Mouse (Mus musculus) thymus, adult 2 months (tissue): ENCODE data around the gene Hivep1. TPM values are rescaled to one million over a fixed set of nuclear protein-coding genes. Genes with fewer than 3 reads are reported as not detected.

Experiments
- DNase-seq: peaks from one replicate; pipeline ENCODE4 v3.0.0; 2021
- H3K27ac ChIP-seq: fragments of 200-500 bp; 2 replicates; pipeline ENCODE4 v1.5.1; 2012; ENCODE audit warnings: low read length, control low read depth; ENCODE audit not compliant: control insufficient read depth, insufficient read depth
- H3K27me3 ChIP-seq: fragments of 200-500 bp; 2 replicates; pipeline ENCODE4 v1.6.1; 2012; ENCODE audit warnings: mild to moderate bottlenecking, low read length, moderate library complexity, mixed read lengths; ENCODE audit not compliant: control insufficient read depth, insufficient read depth
- H3K36me3 ChIP-seq: fragments of 200-500 bp; 2 replicates; pipeline ENCODE4 v1.6.1; 2012; ENCODE audit warnings: mild to moderate bottlenecking, low read length, moderate library complexity; ENCODE audit not compliant: control insufficient read depth, insufficient read depth
- H3K4me1 ChIP-seq: fragments of 200-500 bp; replicated peaks from 2 replicates; pipeline ENCODE4 v1.6.1; 2012; ENCODE audit warnings: low read length; ENCODE audit not compliant: control insufficient read depth, insufficient read depth
- H3K4me3 ChIP-seq: fragments of 200-500 bp; 2 replicates; pipeline ENCODE4 v1.5.1; 2012; ENCODE audit warnings: mild to moderate bottlenecking, low read length, control low read depth, moderate library complexity; ENCODE audit not compliant: control insufficient read depth, insufficient read depth
- CTCF ChIP-seq: fragments of 200-500 bp; IDR thresholded peaks from 2 replicates; pipeline ENCODE4 v1.5.1; 2012; ENCODE audit warnings: mild to moderate bottlenecking, control low read depth, low read length, moderate library complexity, borderline replicate concordance; ENCODE audit not compliant: control insufficient read depth, poor library complexity, insufficient read depth; ENCODE audit errors: extremely low read depth
- POLR2A ChIP-seq: fragments of 200-500 bp; IDR thresholded peaks from 2 replicates; pipeline ENCODE4 v1.6.1; 2012; ENCODE audit warnings: mild to moderate bottlenecking, low read length, control low read depth, moderate library complexity; ENCODE audit not compliant: control insufficient read depth, poor library complexity, insufficient read depth; ENCODE audit errors: extremely low read depth
- WGBS: fragments of 180-500 bp; shearing (Covaris S2); methylation state at CpG from one replicate; pipeline ENCODE4 v1.1.7; 2018; 5-methylcytosine and 5-hydroxymethylcytosine counted together
- polyA plus RNA-seq: library from polyadenylated mRNA; depleted of rRNA; stranded (reverse); fragments of >200 nt; gene quantifications from 2 replicates; pipeline ENCODE4 v1.2.3, GENCODE M21; 2012; rRNA removed

Gene Hivep1
- polyA plus RNA-seq, 1 experiment: 34.9 TPM

GRCm38 (mm10) chr13:42242131-42242530 is 190.3 kb downstream of the Hivep1 start:
- peaks cover 9% of the 10 kb centered on the region for H3K4me1 ChIP-seq
- H3K27me3 ChIP-seq: no peaks in the 10 kb centered on the region
- H3K36me3 ChIP-seq: no peaks in the 10 kb centered on the region
- TF ChIP-seq POLR2A (no peak), CTCF (no peak)
- no peak overlapping the region for H3K27ac ChIP-seq
- WGBS: 93% methylated on average over 3 of the region's 3 CpGs
- H3K4me3 ChIP-seq: no peak overlapping the region
- no peak for DNase-seq

Other genes with a start within 250 kb of the Hivep1 start
- 4.4 and 6.2 TPM in 2 replicates for gene Adtrp, start 204.3 kb upstream of the Hivep1 start, polyA plus RNA-seq
- gene Edn1, start 249.5 kb downstream of the Hivep1 start, polyA plus RNA-seq: 0.65 and 0.80 TPM in 2 replicates